Mouse (Mus musculus) megakaryocyte progenitor cell, adult 5-6 weeks (primary cell): ENCODE measurements around the gene Slc17a5. TPM values are rescaled to one million over a fixed set of nuclear protein-coding genes. Genes with fewer than 3 reads are reported as not detected.
A peak's percentile ranks its signal among the peaks of the same experiment; 100 is the strongest.

ENCODE experiments used
- ATAC-seq: replicated peaks from 2 replicates; pipeline ENCODE4 v1.8.0; 2016; ENCODE audit warnings: mild to moderate bottlenecking, moderate TSS enrichment, inconsistent platforms; ENCODE audit not compliant: poor library complexity
- total RNA-seq, 2 experiments: library from RNA; stranded (forward) in 1 of 2; stranded (reverse) in 1 of 2; fragments of 157-497, 149-512 nt in 1 of 2; fragments of 200-1000 nt in 1 of 2; gene quantifications; 2 replicates each; pipeline versions ENCODE4 v1.2.3 to v1.2.4; 2015 to 2017

Slc17a5 gene
- total RNA-seq (2015) (9.7 and 10.0 TPM in 2 replicates), total RNA-seq (2017) (6.6 and 7.0 TPM in 2 replicates)

DNA sequence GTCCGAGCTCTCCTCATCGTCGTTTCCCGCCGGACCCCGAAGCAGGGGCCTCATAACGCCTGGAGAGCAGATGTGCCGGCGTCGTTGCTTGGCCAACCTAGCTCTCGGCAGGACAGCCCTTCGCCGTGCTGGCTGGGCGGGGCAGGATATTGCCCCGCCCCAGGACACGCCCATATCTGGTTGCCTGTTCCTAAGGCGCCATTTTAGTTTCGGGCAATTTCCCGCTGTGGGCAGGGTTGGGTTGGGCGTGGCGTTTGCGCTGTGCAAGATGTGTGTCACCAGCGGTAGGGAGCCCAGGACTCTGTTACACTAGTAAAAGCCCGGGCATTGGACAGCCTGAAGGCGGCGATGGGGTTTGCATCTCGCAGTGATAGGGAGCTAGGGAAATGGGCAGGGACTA lies at the start of gene Slc17a5:
Gene Slc17a5, minus strand, starts transcription at position 128 of the 400 bp plus-strand sequence.
- peak; percentile 92 for ATAC-seq

DNA sequence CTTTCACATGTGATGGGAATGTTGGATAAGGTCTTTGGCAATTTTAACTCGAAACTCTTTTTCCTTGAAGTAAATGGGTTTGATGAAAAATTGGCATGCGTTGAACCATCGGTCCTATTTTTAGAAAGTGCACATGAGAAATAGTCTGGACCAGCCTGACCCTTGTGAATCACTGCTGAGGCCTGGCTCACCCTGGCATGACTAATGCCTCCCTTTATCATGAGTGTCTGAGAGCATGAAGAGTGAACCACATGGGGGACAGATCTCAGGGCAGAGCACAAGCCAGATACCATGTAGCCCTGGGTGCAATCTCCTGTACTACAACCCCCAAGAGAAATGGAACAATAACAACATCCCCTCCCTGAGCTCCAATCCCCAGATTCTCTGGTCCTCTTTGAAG lies 46.1 kb upstream of the Slc17a5 start:
- no peak for ATAC-seq

DNA sequence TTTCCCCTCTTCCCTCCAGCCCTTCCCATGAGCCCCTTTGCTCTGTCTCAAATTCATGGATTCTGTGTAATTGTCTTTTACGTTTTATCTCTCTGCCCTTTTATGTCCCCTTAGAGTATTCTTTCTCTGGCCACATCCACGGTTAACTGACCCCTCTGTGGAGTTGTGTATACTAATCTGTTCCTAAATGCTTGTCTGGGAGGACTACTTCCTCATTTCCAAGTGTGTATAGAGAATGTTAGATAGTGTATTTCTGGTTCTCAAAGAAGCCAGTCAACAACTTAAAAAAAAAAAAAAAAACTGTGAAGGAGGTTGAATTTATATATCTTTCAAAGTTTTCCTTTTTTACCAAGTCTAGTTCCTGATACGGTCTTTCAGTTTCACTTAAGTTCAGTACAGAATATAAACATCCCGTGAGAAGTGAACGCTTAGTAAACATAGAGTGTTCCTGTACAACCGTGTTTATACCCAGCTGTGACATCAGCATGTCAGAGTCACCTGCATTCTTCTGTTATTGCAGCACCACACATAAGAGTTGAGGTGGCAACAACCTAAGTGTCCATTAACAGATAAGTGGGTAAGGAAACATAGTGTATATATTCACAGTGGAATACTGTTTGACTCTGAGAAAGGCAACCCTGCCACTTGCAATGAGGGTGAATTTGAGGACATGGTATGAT lies 44.1 kb upstream of the Slc17a5 start:
- peak; percentile 58; the same call in 1 of the 2 replicates for ATAC-seq

DNA sequence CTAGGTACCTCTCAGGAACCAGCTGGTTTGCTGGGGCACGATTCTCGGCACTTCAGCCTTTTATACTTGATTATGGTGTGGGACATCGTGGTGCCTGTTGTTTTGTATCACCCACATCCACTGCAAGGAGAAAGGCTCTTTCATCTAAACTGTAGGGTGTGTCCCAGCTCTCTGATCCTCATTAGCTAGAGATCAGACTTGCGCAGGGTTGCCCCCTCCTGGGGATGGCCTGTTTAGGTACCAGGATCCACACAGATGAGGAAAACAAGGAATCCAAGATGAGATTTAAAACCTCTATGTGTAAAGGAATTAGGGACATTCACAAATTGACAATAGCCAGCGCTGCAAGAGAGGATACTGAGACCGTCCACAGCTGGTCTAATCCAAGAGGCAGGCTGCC lies 42.1 kb upstream of the Slc17a5 start:
- no peak for ATAC-seq

DNA sequence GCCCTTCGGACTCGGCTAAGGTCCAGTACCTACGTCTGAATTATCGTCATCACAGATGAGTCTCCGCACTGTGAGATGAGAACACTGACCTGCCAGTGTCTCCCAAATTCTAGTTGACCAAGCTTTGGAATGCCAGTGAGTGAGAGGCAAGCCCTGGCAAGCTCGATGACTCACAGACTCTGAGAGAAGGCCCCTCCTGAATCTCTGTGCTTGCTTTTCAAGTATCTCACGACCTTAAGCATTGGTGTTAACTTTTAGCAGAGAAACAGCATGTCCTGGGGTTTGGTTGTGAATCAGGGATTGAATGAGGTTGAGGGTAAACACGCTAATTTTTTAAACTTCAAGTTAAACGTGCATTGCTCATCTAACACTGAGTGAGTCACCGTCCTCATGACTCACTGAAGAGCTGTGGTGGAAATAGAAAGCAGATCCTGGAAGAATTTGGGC lies 35.5 kb upstream of the Slc17a5 start:
- ATAC-seq: no peak

DNA sequence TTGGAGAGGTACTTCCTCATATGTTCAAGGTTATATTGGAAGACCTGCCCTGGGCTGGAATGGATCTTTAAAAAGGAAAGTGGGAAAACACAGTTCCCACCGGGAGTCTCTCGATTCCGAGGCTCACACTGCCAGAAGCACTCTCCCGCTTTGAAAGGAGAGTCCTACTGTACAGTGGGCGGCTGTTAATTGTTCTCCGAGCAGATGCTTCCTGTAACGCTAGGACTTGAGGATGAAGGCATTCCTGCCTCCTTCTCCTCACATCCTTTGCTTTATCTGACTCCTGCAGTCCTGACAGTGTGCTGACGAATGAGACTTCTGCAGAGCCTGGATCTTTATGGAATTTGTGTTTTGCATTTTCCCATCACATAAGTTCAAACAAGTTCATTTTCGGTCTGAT lies 31.4 kb upstream of the Slc17a5 start:
- no peak for ATAC-seq

DNA sequence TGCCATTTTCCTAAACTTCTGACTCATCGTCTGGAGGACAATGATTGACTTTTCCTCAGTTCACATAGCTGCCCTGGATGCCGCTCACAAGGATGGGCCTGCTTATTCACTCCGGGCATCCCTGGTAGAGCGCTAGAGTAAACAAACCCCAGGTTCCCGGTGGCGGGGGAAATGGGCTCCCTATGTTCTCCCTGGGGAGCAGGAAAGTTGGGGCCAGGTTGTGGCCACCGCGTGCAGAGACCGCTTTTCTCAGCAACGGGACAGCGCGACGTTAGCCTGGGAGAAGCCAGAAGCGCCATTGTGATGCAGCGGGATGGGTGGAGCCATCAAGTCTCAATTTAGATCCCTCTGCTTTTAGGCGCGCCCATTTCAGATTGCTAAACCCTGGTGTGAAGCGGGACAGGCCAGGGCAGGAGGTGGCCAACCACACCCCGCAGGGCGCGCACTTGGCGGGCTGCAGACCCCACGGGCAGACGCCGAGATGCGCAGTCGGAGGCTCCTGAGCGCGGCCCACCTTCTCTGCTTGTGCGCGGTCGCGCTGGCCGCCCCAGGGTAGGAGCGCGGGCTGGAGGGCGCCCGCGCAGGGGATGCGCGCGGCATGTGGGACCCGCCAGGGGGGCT lies 27.7 kb upstream of the Slc17a5 start, which contains the start of gene Cd109:
Gene Cd109, plus strand, starts transcription at position 146 of the 621 bp plus-strand sequence.
- peak; percentile 69 for ATAC-seq

DNA sequence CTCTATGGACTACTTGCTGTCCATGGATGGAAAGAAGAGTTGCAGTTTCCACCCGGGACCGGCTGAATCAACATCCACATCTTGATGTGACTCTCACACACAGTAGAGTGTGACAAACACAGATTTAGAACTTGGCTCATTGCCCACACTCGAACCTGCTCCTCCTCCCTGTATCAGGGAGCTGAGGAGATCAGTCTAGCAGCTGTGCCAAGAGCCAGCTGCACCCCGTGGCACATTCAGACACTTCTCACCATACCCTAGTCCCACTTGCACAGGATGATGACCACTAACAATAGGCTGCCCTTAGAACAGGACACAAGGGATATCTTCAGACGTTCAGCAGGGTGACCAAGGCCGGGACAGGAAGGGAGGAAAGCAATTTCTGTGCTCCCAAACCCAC lies 26.4 kb upstream of the Slc17a5 start:
- no peak for ATAC-seq

DNA sequence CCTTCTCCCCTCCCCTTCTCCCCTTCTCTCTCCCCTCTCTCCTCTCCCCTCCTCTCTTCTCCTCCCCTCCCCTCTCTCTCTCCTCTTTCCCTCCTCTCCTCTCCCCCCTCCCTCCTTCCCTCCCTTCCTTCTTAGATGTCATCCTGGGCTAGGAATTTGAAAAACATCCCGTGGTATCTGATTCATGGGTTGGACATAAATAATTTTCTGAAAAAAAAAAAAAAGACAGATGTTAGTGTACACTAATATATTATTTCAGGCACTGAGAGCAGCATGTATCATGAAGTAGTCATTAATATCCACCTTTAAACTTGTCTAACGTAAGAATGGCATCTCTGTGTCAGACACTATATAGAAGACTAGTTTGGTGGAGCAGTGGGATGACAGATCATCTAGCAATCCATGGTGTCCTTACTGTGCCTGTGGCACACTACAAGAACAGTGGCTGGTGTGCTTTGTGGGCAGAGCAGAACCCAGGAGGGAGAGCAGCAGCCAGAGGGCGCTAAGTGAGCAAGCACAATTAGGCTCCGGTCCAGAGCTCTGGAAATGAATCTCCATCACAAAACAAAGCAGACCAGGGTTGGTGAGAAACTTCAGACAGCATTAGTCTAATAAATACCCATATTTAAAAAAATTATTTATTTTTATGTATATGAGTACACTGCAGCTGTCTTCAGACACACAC lies 13.3 kb upstream of the Slc17a5 start:
- 0 out of 2 replicates have a peak, but pooled peaks have one; percentile 39 for ATAC-seq

DNA sequence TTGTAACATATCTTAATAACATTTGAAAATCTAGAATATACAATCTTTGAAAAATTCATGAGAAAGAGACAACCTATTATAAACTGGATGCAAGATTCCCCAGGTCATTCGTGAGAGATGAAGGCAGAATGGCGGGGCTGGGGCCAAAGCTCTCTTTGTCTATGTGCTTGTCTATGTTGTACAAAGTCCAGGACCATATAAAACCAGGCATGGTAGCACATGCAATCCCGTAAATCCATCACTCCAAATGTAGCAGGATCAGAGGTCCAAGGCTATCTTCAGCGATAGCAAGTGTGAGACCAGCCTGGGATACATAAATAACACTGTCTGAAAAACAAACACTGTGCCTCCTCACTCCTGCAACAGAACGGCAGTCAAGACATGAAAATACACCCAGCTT lies 12.1 kb upstream of the Slc17a5 start:
- no peak for ATAC-seq

DNA sequence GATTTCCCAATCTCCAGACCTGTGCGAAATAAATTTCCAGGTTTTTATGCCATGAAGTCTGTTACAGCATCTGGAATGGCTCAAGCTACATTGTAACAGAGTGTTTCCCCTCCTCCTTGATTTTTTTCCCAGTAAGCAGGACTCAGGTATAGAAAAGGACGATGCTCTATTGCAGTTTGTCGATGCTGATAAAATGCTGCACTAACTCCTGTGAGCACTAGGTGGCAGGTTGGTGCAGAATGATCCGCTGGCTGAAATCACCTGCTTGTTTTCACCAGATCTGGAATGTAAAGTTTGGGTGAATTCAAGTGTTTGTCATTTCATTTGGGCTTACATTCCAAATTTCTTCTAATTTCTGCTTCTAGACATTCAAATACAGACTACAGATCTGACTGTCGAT lies 9.0 kb upstream of the Slc17a5 start:
- ATAC-seq: peak; percentile 96

DNA sequence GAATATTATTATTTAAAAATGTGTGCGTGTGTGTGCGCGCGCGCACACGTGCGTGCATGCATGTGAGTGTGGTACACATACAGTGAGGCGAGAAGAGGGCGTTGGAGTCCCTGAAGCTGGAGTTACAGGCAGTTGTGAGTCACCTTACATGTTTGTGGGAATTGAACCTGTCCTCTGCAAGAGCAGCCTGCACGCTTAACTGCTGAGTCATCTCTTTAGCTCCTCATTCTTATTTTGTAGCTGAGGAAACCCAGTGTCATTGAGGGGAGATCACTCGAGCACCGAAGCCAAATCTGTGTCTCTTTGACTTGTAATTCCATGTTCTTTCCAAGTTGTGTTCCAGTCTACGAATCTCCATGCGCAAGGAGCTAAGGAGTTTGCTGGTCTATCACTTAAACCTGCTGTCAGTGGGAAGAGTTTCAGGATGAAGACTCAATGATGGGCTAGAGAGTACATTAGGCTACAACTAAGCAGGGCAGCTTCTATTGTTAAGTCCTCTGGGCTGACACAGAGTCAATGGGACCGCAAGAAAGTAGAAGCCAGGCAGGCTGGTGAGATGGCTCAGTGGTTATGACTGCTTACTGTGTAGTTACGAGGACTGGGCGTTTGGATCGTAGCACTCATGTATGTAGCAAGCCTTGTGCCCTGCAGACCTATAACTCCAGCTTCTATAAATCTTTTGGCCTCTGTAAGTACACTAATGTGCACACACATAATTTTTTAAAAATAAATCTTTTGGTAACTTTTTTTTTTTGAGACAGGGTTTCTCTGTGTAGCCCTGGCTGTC lies 8.1 kb upstream of the Slc17a5 start:
- ATAC-seq: no peak

DNA sequence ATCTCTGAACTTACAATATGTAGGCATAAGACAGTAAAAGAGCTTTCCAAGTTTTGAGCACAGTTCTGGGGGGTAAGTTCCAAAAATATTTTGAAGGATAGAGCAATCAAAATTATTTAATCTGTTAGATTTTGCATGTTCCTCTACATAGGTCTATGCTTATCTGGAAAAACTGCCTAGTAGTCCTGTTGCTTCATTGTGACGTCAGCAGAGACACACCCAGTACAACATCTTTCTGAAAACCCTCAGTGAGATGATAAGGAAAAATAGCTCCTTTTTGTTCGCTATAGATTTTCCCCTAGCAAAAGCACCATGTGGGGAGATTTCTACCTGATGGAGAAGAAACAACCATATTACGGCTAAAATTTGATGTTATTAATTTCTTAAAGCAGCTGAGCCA lies 7.4 kb upstream of the Slc17a5 start:
- no peak for ATAC-seq

DNA sequence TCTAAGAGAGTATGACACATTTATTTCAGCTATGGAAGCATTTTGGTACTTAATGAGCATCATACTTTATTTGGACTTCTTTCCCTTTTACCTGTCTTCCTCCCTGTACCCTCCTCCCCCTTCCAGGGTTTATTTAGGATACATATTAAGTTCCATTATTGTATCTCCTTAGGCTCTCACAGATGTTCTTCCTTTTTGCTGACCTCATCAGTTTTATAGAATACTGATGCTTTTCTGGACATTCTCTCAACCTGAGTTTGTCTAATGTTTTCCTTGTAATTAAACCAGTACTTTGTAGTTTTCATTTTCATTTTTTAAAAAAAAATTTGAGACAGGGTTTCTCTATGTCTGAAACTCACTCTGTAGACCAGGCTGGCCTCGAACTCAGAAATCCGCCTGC lies 2.6 kb upstream of the Slc17a5 start:
- no peak for ATAC-seq

DNA sequence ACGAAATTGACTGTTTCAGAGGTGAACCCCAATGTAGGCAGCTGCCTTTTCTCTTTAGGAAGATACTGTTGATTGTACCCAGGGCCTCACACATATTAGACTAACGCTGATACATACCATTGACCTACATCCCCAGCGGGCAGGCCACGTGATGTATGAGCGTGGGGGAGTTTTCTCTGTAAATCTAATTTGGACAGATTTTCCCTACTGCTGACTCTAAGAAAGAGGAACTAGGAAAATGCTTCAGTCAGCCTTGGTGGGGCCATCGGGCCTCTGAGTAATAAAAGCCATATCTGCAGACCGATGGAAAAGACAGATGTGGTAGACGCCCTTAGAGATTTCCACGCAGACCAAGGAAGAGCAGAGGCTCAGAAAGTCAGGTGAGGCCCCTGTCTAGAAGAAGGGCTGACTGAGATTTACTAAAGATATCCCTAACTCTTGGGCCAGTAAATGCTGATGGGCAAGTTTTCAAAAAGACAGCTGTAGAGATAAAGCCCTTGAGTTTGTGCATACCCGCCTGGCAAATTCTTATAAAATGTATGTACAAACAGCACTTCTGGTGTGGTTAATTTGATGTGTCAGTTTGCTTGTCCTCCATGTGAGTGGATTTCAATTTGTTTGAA lies 681 bp upstream of the Slc17a5 start:
- peak; percentile 56 for ATAC-seq

DNA sequence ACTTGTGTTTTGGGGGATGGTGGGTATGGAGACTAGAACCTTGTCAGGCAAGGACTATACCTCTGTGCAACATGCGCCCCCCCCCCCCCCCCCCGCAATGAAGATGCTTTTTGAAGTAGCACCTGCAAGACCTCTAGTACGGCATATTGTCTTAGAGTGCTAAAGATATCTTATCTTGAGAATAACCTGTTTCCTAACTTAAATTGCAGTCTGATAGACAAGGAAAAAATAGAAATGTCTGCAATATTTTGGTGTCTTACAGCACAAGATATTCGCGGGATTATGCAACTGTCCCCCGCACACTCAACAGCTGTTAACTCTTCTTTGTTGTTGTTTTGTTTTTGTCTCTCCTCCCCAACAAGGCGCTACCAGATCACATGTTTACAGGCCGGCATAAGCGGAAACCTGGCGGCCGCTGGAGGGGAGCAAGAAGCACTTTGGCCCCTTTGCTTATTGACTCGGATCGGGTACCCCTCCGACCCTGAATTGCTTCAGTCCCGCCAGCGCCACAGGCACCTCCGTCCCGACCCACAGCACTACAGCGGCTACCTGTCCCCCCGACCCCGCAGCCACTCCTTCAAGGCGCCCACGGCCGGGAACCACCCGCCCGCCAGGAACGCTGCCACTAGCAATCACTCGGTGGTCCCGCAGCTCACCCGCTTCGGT lies 490 bp downstream of the Slc17a5 start:
- ATAC-seq: peak; percentile 32

DNA sequence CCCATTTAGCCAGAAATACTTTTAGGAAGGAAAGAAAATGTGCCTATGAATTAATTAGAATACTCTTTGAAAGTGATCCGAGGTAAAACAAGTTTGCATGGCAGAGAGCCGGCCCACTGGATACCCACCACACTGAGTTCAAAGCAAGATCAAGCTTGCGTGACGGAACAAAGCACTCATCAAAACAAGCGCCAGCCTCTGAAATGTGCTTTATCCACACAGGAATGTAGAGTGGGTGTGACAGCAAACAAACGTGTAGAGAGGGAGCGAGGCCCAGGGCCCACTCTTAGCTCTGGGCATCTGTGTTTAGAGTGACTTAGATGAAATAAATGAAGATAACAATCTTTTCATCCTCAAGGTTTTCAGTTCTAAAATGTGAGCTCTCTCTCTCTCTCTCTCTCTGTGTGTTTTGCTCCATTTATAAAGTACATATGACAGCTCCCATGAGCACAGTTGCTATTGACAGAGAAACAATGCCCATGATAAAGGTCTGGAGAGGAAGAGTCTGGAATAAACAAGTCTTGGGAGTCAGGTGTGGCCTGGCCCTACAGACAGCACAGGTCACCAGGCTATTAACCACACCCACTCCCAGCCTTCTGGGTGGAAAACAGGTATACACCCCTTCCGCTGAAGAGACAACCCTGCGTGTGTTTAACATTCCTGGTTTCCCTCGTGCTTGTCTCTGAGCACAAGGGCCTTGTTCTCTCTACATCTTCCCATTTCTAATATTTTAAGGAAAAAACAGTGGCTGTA lies 8.0 kb downstream of the Slc17a5 start:
- no peak for ATAC-seq

DNA sequence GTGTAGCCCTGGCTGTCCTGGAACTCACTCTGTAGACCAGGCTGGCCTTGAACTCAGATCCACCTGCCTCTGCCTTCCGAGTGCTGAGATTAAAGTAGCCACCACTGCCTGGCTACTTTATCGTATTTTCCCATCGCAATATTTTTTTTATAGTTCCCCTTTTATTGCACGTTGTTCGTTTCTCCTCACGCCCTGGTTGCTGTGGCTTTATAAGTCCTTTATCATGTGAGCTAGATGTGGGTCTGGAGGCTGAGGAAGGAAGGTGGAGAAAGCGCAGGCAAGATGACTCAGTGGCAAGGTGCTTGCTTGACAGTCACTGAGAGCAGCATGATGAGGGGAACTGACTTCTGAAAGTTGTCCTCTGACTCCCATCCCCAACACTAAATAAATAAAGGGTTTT lies 9.0 kb downstream of the Slc17a5 start:
- ATAC-seq: peak; percentile 97

DNA sequence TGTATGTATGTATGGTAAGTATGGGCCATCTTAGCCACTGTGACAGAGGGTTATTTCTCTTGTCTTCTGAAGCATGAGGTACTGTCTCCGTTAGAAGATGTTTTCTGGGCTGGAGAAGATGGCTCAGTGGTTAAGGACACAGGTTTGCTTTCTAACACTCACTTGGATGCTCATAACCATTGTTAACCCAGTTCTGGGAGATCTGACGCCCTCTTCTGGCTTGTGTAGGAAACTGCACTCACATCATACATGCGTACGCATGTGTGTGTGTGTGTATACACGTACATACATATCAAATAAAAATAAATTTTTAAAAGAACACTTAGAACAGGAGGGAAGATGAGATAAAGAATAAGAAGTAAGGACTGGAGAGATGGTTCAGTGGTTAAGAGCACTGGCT lies 11.4 kb downstream of the Slc17a5 start:
- ATAC-seq: no peak
